Mouse (Mus musculus) adrenal gland, adult 2 months (tissue): ENCODE results near the gene Pcid2. TPM values are rescaled to one million over a fixed set of nuclear protein-coding genes. Genes with fewer than 3 reads are reported as not detected.
"Not testable (repeated sequence)": the region's sequence is repeated elsewhere in the genome, so short reads cannot be mapped to it uniquely, and the experiment has no call there.

Experiments used
- DNase-seq: peaks from one replicate; pipeline ENCODE4 v3.0.0; 2021
- microRNA-seq, 2 experiments: library from miRNA; unstranded; fragments of <30 nt; microRNA quantifications; one replicate each; pipeline ENCODE4 v1.2.0; 2021
- polyA plus RNA-seq: library from polyadenylated mRNA; depleted of rRNA; stranded (reverse); fragments of >200 nt; gene quantifications from 2 replicates; pipeline ENCODE4 v1.2.3, GENCODE M21; 2012; rRNA removed
- total RNA-seq, 2 experiments: library from RNA; stranded (reverse); gene quantifications; 2 replicates each; pipeline ENCODE4 v1.2.3; 2021

Pcid2 gene
- total and polyA plus RNA-seq, 3 experiments = 22.1 to 27.2 (median 23.7) TPM

GRCm38 (mm10) chr8:13077542-13077941 lies 27.7 kb downstream of the Pcid2 start:
- no peak for DNase-seq

GRCm38 (mm10) chr8:13075579-13075978 lies 29.7 kb downstream of the Pcid2 start:
- not testable (repeated sequence) for DNase-seq

- DNase-seq = no peak
These were observed 30.2 kb downstream of the Pcid2 start for GRCm38 (mm10) chr8:13075044-13075443.

GRCm38 (mm10) chr8:13073255-13073654 lies 32.0 kb downstream of the Pcid2 start:
- DNase-seq = no peak

GRCm38 (mm10) chr8:13063112-13063511 lies 42.1 kb downstream of the Pcid2 start:
- DNase-seq = no peak

- DNase-seq = no peak
These were observed 44.7 kb downstream of the Pcid2 start, which contains the start of gene Proz for GRCm38 (mm10) chr8:13060441-13061150. Proz (plus strand) TSS chr8:13060914.

- peak; percentile 15 for DNase-seq
These were observed 47.9 kb downstream of the Pcid2 start for GRCm38 (mm10) chr8:13057351-13057750.

GRCm38 (mm10) chr8:13050550-13050949 lies 54.7 kb downstream of the Pcid2 start:
- no peak for DNase-seq

GRCm38 (mm10) chr8:13047652-13048051 lies 57.6 kb downstream of the Pcid2 start:
- no peak for DNase-seq

GRCm38 (mm10) chr8:13041459-13041858 lies 63.8 kb downstream of the Pcid2 start:
- DNase-seq = no peak

- DNase-seq = no peak
These were observed 66.2 kb downstream of the Pcid2 start for GRCm38 (mm10) chr8:13039054-13039453.

- peak; percentile 49 for DNase-seq
These were observed 67.7 kb downstream of the Pcid2 start for GRCm38 (mm10) chr8:13037569-13037968.

GRCm38 (mm10) chr8:13037015-13037414 lies 68.2 kb downstream of the Pcid2 start, which contains the start of gene F10:
F10 (plus strand) TSS chr8:13037308.
- no peak for DNase-seq

- DNase-seq = no peak
These were observed 68.9 kb downstream of the Pcid2 start for GRCm38 (mm10) chr8:13036346-13036812.

GRCm38 (mm10) chr8:13028482-13028881 lies 76.8 kb downstream of the Pcid2 start:
- DNase-seq = no peak

- no peak for DNase-seq
These were observed 77.6 kb downstream of the Pcid2 start for GRCm38 (mm10) chr8:13027615-13028014.

Small RNA genes lying within 50 kb of the gene (microRNA-seq; reads per million reads assigned to microRNA genes)
- 1.1 to 1.2 reads per million in 2 experiments for gene Mir7065

Other genes with a start within 250 kb of the Pcid2 start
- 10 to 100 TPM; 24.0 to 25.4 TPM for gene Mcf2l, start 231.7 kb downstream of the Pcid2 start, total RNA-seq
- 9.6 and 12.4 TPM in 2 replicates for gene Mcf2l, start 231.7 kb downstream of the Pcid2 start, polyA plus RNA-seq
- 1 to 10 TPM in 1 of 2 experiments, under 1 TPM in 1; 0.24 to 1.8 TPM for gene F7, start 79.4 kb downstream of the Pcid2 start, total RNA-seq
- gene F7, start 79.4 kb downstream of the Pcid2 start, polyA plus RNA-seq = 0.12 and 0.33 TPM in 2 replicates
- gene F10, start 68.2 kb downstream of the Pcid2 start, total RNA-seq = 1 to 10 TPM in 1 of 2 experiments, under 1 TPM in 1; 0.66 to 4.1 TPM
- gene F10, start 68.2 kb downstream of the Pcid2 start, polyA plus RNA-seq = 0.17 and 0.52 TPM in 2 replicates
- gene Proz, start 44.5 kb downstream of the Pcid2 start, total RNA-seq = under 1 TPM in 1 of 2 experiments, not detected in 1; 0.75 TPM
- 0.16 TPM in 1 of 2 replicates, not detected in the other for gene Proz, start 44.5 kb downstream of the Pcid2 start, polyA plus RNA-seq
- 100 to 1,000 TPM; 108 to 127 TPM for gene Cul4a, start 162 bp upstream of the Pcid2 start, total RNA-seq
- 123 and 132 TPM in 2 replicates for gene Cul4a, start 162 bp upstream of the Pcid2 start, polyA plus RNA-seq
- 100 to 1,000 TPM; 476 to 520 TPM for gene Lamp1, start 53.7 kb upstream of the Pcid2 start, total RNA-seq
- 336 and 366 TPM in 2 replicates for gene Lamp1, start 53.7 kb upstream of the Pcid2 start, polyA plus RNA-seq
- gene Grtp1, start 95.2 kb upstream of the Pcid2 start, total RNA-seq = 10 to 100 TPM; 10.8 to 16.4 TPM
- 10.1 and 12.5 TPM in 2 replicates for gene Grtp1, start 95.2 kb upstream of the Pcid2 start, polyA plus RNA-seq
- gene Adprhl1, start 148.7 kb upstream of the Pcid2 start, total RNA-seq = 1 to 10 TPM in 1 of 2 experiments, under 1 TPM in 1; 0.93 to 5.4 TPM
- 0.38 and 2.0 TPM in 2 replicates for gene Adprhl1, start 148.7 kb upstream of the Pcid2 start, polyA plus RNA-seq
- 10 to 100 TPM; 28.3 to 36.2 TPM for gene Dcun1d2, start 182.7 kb upstream of the Pcid2 start, total RNA-seq
- 23.3 and 24.9 TPM in 2 replicates for gene Dcun1d2, start 182.7 kb upstream of the Pcid2 start, polyA plus RNA-seq
- 10 to 100 TPM; 27.1 to 35.5 TPM for gene Tmco3, start 182.7 kb upstream of the Pcid2 start, total RNA-seq
- gene Tmco3, start 182.7 kb upstream of the Pcid2 start, polyA plus RNA-seq = 41.1 and 44.8 TPM in 2 replicates
- gene Tfdp1, start 233.3 kb upstream of the Pcid2 start, total RNA-seq = 10 to 100 TPM; 62.7 to 67.1 TPM
- 12.6 and 15.3 TPM in 2 replicates for gene Tfdp1, start 233.3 kb upstream of the Pcid2 start, polyA plus RNA-seq